Mouse (Mus musculus) heart, postnatal 25 days (tissue): Measurements from ENCODE around the gene Upk1b. TPM values are rescaled to one million over a fixed set of nuclear protein-coding genes. Genes with fewer than 3 reads are reported as not detected.

Source experiments
- DNase-seq: peaks from one replicate; pipeline ENCODE4 v3.0.0; 2022; ENCODE audit warnings: low spot score
- intact Hi-C: fragments of 180-260 bp; cut with DNase I; formaldehyde crosslinking; loops from one replicate; pipeline ENCODE4 v1.15.1; 2025
- total RNA-seq, 2 experiments: library from RNA; stranded (reverse); gene quantifications; 2 replicates each; pipeline ENCODE4 v1.2.3; 2021

Gene Upk1b
- total RNA-seq, 2 experiments from 2014 or later: 4.4 to 6.8 TPM

DNA sequence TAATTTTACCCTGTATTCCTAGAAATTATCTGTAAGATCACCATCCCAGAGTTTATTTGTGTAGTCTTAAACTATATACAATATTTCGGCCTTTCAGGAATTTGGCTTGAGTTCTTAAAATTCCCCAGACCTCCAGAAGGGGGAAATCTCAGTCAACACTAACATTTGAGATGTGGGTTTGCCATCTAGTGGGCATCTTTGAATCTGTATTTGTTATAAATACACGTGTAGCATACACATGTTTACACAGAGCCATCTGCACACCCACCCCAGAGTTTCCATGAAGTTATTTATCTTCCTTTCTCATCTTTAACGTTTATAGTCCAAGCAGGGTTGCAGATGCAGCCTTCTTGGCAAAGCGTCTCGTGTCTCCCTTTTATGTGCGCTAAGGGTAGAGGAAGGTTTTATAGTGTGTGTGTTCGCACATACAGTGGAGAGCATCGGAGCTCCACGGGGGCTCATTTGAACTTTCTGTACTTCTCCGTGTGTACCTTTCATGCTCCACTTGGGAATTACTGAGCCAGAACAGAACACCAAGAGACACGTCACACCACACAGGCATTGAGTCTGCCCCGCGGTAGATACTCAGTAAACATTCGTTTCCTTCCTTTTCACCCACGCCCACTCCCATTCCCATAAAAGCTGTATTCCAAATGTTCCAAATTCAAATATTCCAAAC, 70.4 kb downstream of the Upk1b start:
- no peak for DNase-seq

DNA sequence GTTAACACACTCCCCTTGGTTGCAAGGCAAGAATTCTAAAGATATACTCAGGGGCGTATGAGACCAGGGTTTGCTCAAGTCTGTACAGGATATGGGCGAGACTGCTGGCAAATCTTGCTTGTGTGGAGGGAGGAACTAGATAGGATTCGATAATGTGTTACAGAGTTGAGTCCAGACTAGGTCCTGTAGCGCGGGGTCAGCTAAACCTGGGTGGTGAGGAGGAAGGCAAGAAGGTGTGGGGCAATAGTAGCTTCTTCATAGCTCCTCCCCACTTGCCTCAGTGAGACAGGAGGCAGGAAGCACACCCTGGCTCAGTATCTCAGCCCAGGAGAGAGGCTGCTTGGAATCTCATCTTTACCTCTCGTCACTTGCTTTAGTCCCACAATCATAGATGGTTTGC, 71.0 kb downstream of the Upk1b start:
- no peak for DNase-seq
- intact Hi-C loops: loop anchor here (10.0 kb wide), 1 partner anchor 194 kb away; no protein-coding TSS in a partner anchor

More for the DNA sequence above, 70.4 kb downstream of the Upk1b start:
- intact Hi-C loops: loop anchor here (2.0 to 10.0 kb wide), 2 partner anchors 27 to 195 kb away; no protein-coding TSS in a partner anchor

DNA sequence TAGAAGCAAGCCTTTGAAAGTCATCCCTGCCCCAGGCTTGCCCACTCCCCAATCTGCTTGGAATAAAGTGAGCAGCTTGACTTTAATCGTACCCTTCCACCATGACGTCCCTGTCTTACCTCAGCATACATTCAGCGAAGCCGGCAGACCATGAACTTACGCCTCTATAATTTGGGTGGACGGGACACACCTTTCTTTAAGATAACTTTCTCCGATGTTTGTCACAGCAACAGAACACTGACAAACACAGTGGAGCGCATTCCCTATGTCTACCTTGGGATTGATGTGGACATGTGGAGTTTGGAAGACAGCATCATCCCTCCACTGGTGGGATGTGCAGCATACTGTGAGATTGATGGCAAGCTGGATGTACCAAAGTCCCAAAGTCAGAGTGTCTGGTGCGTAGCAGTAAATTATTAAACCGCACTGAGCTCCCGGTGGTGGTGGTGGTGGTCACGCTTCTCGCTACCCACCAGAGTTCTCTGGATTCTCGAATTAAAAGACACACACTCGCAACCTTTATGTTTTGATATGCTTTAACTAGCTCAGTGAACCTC, 71.5 kb downstream of the Upk1b start:
- intact Hi-C loops: loop anchor here (10.0 kb wide), 1 partner anchor 194 kb away; no protein-coding TSS in a partner anchor
- no peak for DNase-seq

DNA sequence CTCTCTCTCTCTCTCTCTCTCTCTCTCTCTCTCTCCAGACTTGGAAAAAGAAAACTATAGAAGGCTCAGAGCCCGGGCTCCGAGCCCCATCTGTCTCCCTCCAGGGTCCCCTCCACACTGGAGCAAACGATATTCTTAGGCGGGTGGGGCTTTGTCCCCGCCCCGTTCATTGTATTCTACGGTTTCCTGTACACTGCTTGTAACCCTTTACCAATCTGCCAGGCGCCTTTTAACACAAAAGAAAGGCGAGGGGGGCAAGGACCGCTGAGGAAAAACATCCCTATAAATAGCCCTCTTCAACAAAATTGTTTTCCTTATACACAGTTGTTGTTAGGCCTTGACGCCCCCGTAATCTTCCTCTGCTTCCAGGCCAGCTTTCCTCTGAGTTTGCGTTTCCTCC, 75.2 kb downstream of the Upk1b start:
- intact Hi-C loops: loop anchor here (10.0 kb wide), 1 partner anchor 190 kb away; no protein-coding TSS in a partner anchor
- DNase-seq: peak; percentile 60

DNA sequence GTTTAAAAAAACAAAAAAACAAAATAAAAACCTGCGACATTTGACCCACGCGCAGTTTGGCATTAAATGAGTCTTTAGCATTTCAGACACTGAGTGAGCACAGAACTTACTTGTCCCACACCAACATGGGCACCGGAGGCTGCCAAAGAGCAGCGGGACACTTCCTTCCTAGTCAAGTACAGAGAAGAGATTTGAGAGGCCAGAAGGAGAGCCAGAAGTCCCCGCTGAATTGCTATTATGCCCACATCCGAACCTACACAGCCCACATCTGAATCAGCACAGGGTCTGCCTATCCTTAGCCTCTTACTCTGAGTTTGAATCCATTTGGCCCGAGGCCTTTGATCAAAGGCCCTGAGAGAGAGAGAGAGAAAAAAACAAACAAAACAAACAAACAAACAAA, 75.9 kb downstream of the Upk1b start:
- intact Hi-C loops: loop anchor here (10.0 kb wide), 1 partner anchor 189 kb away; no protein-coding TSS in a partner anchor
- no peak for DNase-seq

Other genes starting within 250 kb of the Upk1b start
- gene Tmem39a, start 241.6 kb downstream of the Upk1b start, total RNA-seq: 10 to 100 TPM; 18.3 to 27.7 TPM
- 10 to 100 TPM; 34.8 to 48.2 TPM for gene Arhgap31, start 87.1 kb downstream of the Upk1b start, total RNA-seq
- gene B4galt4, start 58.1 kb downstream of the Upk1b start, total RNA-seq: 10 to 100 TPM in 1 of 2 experiments, 1 to 10 TPM in 1; 9.2 to 11.0 TPM
- gene 4930435E12Rik, start 28.4 kb upstream of the Upk1b start, total RNA-seq: not detected
- gene Igsf11, start 92.3 kb upstream of the Upk1b start, total RNA-seq: under 1 TPM; 0.47 to 0.53 TPM